Mouse (Mus musculus) neutrophil, adult 5-6 weeks (primary cell): ENCODE data around the gene Lpar1. TPM values are rescaled to one million over a fixed set of nuclear protein-coding genes. Genes with fewer than 3 reads are reported as not detected.

ENCODE experiments used
- ATAC-seq: fragments of 151-379, 151-347 bp; 2 replicates; pipeline ENCODE4 v1.8.0; 2017; ENCODE audit warnings: mild to moderate bottlenecking, moderate TSS enrichment; ENCODE audit not compliant: insufficient number of reproducible peaks, poor library complexity, low FRiP score, severe bottlenecking; ENCODE audit errors: extremely low read depth
- total RNA-seq: library from RNA; stranded (forward); fragments of 200-1000 nt; gene quantifications from 2 replicates; pipeline ENCODE4 v1.2.3, GENCODE M21; 2017

Lpar1 gene
- total RNA-seq, 1 experiment from 2014 or later = 0.23 TPM

GRCm38 (mm10) chr4:58469651-58470592, 83.8 kb downstream of the Lpar1 start:
- no peak for ATAC-seq

- no peak for ATAC-seq
Measured at GRCm38 (mm10) chr4:58469035-58469434, 84.7 kb downstream of the Lpar1 start.

- ATAC-seq = no peak
Measured at GRCm38 (mm10) chr4:58465586-58465985, 88.1 kb downstream of the Lpar1 start.

GRCm38 (mm10) chr4:58464390-58465164, 89.1 kb downstream of the Lpar1 start:
- ATAC-seq = no peak

- ATAC-seq = no peak
Measured at GRCm38 (mm10) chr4:58462990-58463389, 90.7 kb downstream of the Lpar1 start.

GRCm38 (mm10) chr4:58462586-58462985, 91.1 kb downstream of the Lpar1 start:
- no peak for ATAC-seq

- ATAC-seq = no peak
Measured at GRCm38 (mm10) chr4:58453334-58453733, 100.4 kb downstream of the Lpar1 start.

GRCm38 (mm10) chr4:58448825-58449224, 104.9 kb downstream of the Lpar1 start:
- ATAC-seq = no peak

- no peak for ATAC-seq
Measured at GRCm38 (mm10) chr4:58447841-58448240, 105.9 kb downstream of the Lpar1 start.

GRCm38 (mm10) chr4:58445846-58446245, 107.9 kb downstream of the Lpar1 start:
- no peak for ATAC-seq

- ATAC-seq = no peak
Measured at GRCm38 (mm10) chr4:58442338-58442737, 111.4 kb downstream of the Lpar1 start.

- no peak for ATAC-seq
Measured at GRCm38 (mm10) chr4:58438654-58439053, 115.0 kb downstream of the Lpar1 start.

GRCm38 (mm10) chr4:58437271-58437670, 116.4 kb downstream of the Lpar1 start:
- ATAC-seq = no peak

GRCm38 (mm10) chr4:58423276-58423930, 130.3 kb downstream of the Lpar1 start:
- no peak for ATAC-seq

GRCm38 (mm10) chr4:58419225-58419624, 134.5 kb downstream of the Lpar1 start:
- ATAC-seq = no peak

- no peak for ATAC-seq
Measured at GRCm38 (mm10) chr4:58417319-58417718, 136.4 kb downstream of the Lpar1 start.

GRCm38 (mm10) chr4:58415537-58415936, 138.2 kb downstream of the Lpar1 start:
- no peak for ATAC-seq

GRCm38 (mm10) chr4:58413188-58414185, 140.2 kb downstream of the Lpar1 start:
- ATAC-seq = no peak
